Mouse (Mus musculus) thymus, postnatal 0 days (tissue): ENCODE measurements around the gene Gm12185. TPM values are rescaled to one million over a fixed set of nuclear protein-coding genes. Genes with fewer than 3 reads are reported as not detected.
"Not testable (repeated sequence)": the region's sequence is repeated elsewhere in the genome, so short reads cannot be mapped to it uniquely, and the experiment has no call there.

ENCODE experiments used
- DNase-seq: peaks from one replicate; pipeline ENCODE4 v3.0.0-alpha.2; 2015; ENCODE audit warnings: low spot score
- polyA plus RNA-seq: library from polyadenylated mRNA; unstranded; fragments of >200 nt; fragmentation: Nextera tagmentation; extraction: Ambion mirVana; gene quantifications from 2 replicates; pipeline ENCODE4 v1.2.1, GENCODE M21; 2015

Gene Gm12185
- polyA plus RNA-seq: 0.93 and 1.2 TPM in 2 replicates

- DNase-seq: peak; percentile 40
These were observed at the start of gene Gm12185 for GRCm38 (mm10) chr11:48991740-48992520. Gm12185 (minus strand) TSS chr11:48992226.

DNA sequence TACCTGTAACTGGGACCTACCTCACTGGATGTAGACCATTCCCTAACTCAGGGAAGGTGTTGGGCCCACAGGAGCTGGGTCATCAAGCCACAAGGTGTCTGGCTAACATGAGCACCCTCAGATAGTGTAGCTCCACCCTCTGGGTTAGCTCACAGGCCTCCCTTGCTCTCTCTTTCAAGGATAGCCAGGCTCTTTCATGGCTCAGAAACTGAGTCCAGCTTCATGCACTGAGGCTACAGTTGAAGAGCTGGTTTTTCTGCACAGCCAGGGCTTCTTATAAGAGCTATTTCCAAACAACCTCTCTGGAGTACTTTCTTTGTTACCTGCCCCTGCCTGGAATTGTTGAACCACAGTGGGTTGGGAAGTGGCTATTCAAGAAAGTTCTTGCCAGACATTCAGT is 20.0 kb upstream of the Gm12185 start:
- DNase-seq: not testable (repeated sequence)

- DNase-seq: not testable (repeated sequence)
These were observed 14.8 kb upstream of the Gm12185 start for GRCm38 (mm10) chr11:49006785-49007184.

GRCm38 (mm10) chr11:49006317-49006716 is 14.3 kb upstream of the Gm12185 start:
- DNase-seq: not testable (repeated sequence)

GRCm38 (mm10) chr11:49000411-49000810 is 8.4 kb upstream of the Gm12185 start:
- DNase-seq: not testable (repeated sequence)

DNA sequence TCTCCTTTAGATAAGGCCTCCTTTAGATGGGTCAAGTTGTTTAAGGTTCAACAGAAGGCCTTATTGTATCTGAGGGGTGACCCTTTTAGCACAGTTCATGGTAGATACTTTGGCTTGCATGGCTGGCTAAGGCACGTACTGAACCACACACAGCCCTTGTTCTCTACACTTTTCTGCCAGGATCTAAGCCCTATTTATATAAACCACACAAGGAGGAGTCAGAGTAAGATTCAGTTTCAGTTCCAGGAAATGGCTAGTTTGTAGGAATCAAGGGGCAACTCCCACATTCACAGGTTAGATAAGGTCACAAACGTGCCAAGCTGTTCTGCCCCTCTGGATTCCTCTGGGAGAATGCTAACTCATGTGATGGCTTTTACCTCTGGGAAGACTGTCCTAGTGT is 2.0 kb upstream of the Gm12185 start, which contains the start of gene Tgtp1:
Gene Tgtp1 (minus strand): TSS at position 155 of the 400 bp plus-strand sequence.
- DNase-seq: peak; percentile 15

DNA sequence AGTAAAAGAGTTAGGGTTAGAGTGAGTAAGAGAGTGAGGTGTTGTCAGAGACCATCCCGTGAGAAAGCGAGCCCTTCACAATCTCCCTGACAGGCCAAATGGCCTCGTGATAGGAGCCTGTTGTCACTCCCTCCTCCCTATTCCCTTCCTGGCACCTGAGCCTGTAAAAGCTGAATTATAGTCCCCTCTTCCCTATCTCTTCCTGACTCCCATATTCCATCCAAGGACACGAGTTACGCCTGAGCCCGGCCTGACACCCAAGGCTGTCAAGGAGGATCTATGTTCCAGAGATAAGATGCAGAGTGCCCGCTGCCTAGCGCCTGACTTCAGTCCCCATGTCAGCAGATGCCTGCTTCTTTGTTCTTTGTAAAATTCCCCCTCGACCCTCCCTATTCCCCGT is 1.3 kb upstream of the Gm12185 start:
- DNase-seq: not testable (repeated sequence)

- DNase-seq: not testable (repeated sequence)
These were observed 2.0 kb downstream of the Gm12185 start for GRCm38 (mm10) chr11:48989981-48990380.

GRCm38 (mm10) chr11:48988219-48988618 is 3.8 kb downstream of the Gm12185 start:
- DNase-seq: peak; percentile 12

DNA sequence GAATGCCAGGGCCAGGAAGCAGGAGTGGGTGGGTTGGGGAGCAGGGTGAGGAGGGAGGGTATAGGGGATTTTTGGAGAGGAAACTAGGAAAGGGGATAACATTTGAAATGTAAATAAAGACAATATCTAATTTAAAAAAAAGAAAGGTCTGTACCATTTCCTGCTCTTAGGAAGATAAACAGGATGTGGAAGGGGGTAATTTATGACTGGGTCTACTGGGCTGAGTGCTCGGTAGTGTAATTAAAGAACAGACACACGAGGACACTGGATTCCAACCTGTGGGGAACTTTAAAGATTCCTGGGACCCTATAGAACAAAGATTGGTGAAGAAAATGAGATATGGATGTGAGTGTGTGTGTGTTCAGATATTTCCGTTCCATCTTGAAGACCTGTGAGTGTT is 9.2 kb downstream of the Gm12185 start:
- not testable (repeated sequence) for DNase-seq

DNA sequence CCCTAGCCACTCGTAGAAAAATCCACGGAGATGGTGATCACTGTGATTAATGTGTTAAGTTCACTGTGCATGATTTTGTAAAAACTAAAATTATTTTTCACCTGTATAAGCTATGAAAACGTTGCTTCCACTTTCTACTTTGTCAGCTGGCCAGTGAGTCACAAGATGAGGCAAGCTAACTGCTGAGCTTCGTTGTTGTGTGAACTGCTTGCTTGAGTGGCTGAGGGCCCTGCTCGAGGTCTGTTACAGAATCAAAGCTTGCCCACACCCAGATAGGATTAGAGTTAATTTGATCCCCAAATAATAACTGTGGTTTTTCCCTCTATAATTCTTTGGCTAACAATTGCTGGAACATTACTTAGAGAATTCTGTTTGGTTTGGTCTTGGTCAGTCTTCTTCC is 12.0 kb downstream of the Gm12185 start:
- not testable (repeated sequence) for DNase-seq

DNA sequence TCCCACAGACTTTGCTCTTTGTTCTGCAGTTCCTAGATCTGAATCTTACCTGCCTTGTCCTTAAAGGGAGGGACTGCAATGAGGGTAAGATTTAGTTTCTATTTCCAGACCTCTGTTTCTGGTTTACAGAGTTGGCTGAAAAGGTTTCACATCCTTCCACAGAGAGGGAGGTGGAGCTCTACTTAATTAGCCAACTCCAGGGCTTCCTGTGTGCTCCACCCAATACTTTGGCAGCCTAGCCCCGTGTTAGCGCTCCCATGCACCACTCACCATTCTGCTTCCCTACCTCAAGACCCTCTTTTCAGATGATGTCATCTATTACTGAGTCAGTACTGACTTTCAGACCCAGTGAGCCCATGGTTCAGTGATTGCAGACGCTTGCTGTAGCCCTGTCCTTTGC is 12.8 kb downstream of the Gm12185 start, which contains the start of gene 9930111J21Rik1:
Gene 9930111J21Rik1 (minus strand): TSS at position 148 of the 400 bp plus-strand sequence.
- not testable (repeated sequence) for DNase-seq

DNA sequence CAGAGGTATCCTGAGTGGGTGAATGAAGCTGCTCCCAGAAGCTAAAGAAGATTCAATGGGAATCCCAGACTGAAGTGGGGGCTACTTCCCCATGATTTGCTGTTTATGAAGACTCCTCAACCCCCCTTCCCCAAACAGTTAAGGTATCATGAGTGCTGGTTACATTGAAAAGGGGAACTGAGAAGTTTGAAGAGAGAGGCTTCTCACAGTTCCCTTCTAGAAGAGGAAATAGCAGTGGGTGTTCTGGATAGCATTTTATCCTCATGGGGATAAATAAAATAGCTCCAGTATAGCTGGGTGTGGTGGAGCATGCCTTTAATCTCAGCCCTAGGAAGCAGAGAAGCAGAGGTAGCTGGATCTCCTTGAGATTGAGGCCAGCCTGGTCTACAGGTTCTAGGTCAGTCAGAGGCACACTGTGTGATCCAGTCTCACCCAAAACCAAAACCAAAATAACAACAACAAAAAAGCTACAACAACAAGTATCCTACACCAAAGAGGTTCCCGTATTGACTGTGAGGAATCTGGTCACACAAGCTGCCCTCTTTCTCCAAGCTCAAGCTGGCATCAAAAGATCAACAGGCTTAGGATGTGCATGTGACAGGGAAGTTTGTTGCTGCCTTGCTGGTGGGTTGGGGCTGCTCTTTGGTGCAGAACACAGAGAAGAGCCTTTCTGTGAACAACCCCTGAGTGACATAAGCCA is 13.6 kb downstream of the Gm12185 start, which contains the start of gene Olfr56:
Gene Olfr56 (plus strand): TSS at position 650 of the 700 bp plus-strand sequence.
- DNase-seq: not testable (repeated sequence)

GRCm38 (mm10) chr11:48974686-48975085 is 17.3 kb downstream of the Gm12185 start:
- DNase-seq: not testable (repeated sequence)

DNA sequence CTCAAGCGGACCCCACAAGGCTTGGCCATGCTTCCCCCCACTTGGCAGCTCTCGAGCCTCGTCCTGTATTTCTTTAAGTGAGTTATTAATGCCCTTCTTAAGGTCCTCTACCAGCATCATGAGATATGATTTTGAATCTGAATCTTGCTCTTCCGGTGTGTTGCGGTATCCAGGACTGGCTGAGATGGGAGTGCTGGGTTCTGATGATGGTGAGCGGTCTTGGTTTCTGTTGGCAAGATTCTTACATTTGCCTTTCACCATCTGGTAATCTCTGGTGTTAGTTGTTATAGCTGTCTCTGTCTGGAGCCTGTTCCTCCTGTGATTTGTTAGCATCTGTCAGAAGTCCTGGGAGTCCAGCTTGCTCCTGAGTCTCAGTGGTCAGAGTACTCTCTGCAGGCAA is 45.9 kb downstream of the Gm12185 start, which contains the start of gene Psme2b:
Gene Psme2b (minus strand): TSS at position 101 of the 400 bp plus-strand sequence.
- DNase-seq: not testable (repeated sequence)

GRCm38 (mm10) chr11:48939286-48939685 is 52.7 kb downstream of the Gm12185 start:
- DNase-seq: not testable (repeated sequence)

GRCm38 (mm10) chr11:48935291-48935690 is 56.7 kb downstream of the Gm12185 start:
- not testable (repeated sequence) for DNase-seq

GRCm38 (mm10) chr11:48933923-48934322 is 58.1 kb downstream of the Gm12185 start:
- DNase-seq: not testable (repeated sequence)

DNA sequence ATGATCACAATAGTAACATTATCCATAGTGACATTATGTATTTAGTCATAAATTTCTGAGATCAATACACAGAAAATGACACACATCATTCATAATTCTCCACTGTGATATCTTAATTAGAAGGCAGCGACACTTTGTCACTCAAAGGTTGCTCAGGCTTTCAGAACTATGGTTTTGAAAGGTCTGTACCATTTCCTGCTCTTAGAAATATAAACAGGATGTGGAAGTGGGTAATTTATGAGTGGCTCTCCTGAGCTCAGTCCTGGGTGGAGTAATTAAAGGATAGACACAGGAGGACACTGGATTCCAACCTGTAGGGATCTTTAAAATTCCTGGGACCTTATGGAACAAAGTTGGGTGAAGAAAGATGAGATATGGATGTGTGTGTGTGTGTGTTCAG is 58.6 kb downstream of the Gm12185 start:
- DNase-seq: peak; percentile 28

DNA sequence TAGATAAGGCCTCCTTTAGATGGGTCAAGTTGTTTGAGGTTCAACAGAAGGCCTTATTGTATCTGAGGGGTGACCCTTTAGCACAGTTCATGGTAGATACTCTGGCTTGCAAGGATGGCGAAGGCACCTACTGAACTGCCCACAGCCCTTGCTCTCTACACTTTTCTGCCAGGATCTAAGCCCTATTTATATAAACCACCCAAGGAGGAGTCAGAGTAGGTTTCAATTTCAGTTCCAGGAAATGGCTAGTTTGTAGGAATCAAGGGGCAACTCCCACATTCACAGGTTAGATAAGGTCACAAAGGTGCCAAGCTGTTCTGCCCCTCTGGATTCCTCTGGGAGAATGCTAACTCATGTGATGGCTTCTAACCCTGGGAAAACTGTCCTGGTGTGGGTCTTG is 64.0 kb downstream of the Gm12185 start:
- DNase-seq: not testable (repeated sequence)

GRCm38 (mm10) chr11:48926437-48926836 is 65.6 kb downstream of the Gm12185 start:
- not testable (repeated sequence) for DNase-seq

DNA sequence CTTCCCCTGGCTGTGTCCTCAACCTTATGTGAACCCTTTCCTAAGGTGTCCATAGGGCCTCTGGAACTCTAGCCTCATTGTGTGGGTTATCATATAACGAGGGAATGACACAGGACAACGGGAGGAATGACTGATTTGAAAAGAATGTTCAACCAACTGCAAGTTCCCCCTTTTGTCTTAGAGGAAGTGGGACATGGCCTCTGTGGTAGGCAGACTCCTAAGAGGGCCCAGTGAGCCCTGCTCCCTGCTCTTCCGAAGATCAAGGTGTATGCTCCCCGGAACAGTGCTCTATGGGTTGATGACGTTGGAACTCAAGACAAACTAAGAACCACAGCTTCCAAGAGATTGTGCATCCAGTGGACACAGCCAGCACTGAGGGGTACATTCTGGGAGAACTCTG is 68.2 kb downstream of the Gm12185 start:
- not testable (repeated sequence) for DNase-seq
